Mouse (Mus musculus) midbrain, embryonic 10.5 days (tissue): ENCODE results near the gene Slc25a22. TPM values are rescaled to one million over a fixed set of nuclear protein-coding genes. Genes with fewer than 3 reads are reported as not detected.

Source experiments
- DNase-seq: peaks from one replicate; pipeline ENCODE4 v3.0.0-alpha.2; 2017; ENCODE audit warnings: low spot score
- H3K27ac ChIP-seq: fragments of 300-500 bp; sonication (generic); replicated peaks from 2 replicates; pipeline ENCODE4 v1.5.1; 2016; ENCODE audit warnings: mild to moderate bottlenecking
- H3K27me3 ChIP-seq: fragments of 300-500 bp; sonication (generic); 2 replicates; pipeline ENCODE4 v1.6.1; 2016; ENCODE audit warnings: low read depth, mild to moderate bottlenecking; ENCODE audit not compliant: poor library complexity, severe bottlenecking
- H3K36me3 ChIP-seq: fragments of 300-500 bp; sonication (generic); 2 replicates; pipeline ENCODE4 v1.6.1; 2016; ENCODE audit warnings: mild to moderate bottlenecking, moderate library complexity
- H3K4me1 ChIP-seq: fragments of 300-500 bp; sonication (generic); 2 replicates; pipeline ENCODE4 v1.6.1; 2016
- H3K4me3 ChIP-seq: fragments of 300-500 bp; sonication (generic); 2 replicates; pipeline ENCODE4 v1.5.1; 2016; ENCODE audit warnings: mild to moderate bottlenecking, moderate library complexity
- H3K9me3 ChIP-seq: fragments of 300-500 bp; sonication (generic); replicated peaks from 2 replicates; pipeline ENCODE4 v1.6.1; 2016; ENCODE audit warnings: mild to moderate bottlenecking
- WGBS: fragments of 180-500 bp; shearing (Covaris S2); methylation state at CpG from one replicate; pipeline ENCODE4 v1.1.7; 2016; 5-methylcytosine and 5-hydroxymethylcytosine counted together
- polyA plus RNA-seq: library from polyadenylated mRNA; unstranded; fragments of >200 nt; fragmentation: Nextera tagmentation; extraction: Ambion mirVana; gene quantifications from 2 replicates; pipeline ENCODE4 v1.2.1, GENCODE M21; 2016

Gene Slc25a22
- polyA plus RNA-seq, 1 experiment from 2014 or later: 43.7 TPM

- no peaks in the 10 kb centered on the region for H3K9me3 ChIP-seq
- peak overlapping the region; percentile 55 for H3K4me3 ChIP-seq
- peak overlapping the region; percentile 68; the same call in 1 of the 2 replicates for H3K27ac ChIP-seq
- peaks cover 37% of the 10 kb centered on the region for H3K36me3 ChIP-seq
- peaks cover 45% of the 10 kb centered on the region for H3K4me1 ChIP-seq
- DNase-seq: no peak
- WGBS: 55% methylated on average over 5 of the region's 5 CpGs
- peaks cover 15% of the 10 kb centered on the region; the same call in 1 of the 2 replicates for H3K27me3 ChIP-seq
These were observed 9.0 kb downstream of the Slc25a22 start for GRCm38 (mm10) chr7:141428701-141429100.

- WGBS: 85% methylated on average over 12 of the region's 12 CpGs
These were observed 10.6 kb downstream of the Slc25a22 start for GRCm38 (mm10) chr7:141426948-141427730.

GRCm38 (mm10) chr7:141423811-141424210, 13.9 kb downstream of the Slc25a22 start:
- 74% methylated on average over 4 of the region's 4 CpGs for WGBS

More at GRCm38 (mm10) chr7:141426948-141427730, 10.6 kb downstream of the Slc25a22 start:
- DNase-seq: no peak
- Histone ChIP-seq H3K4me3 (no peak overlapping the region), H3K4me1 (peaks cover 30% of the 10 kb centered on the region), H3K36me3 (peaks cover 22% of the 10 kb centered on the region), H3K9me3 (no peaks in the 10 kb centered on the region), H3K27ac (no peak overlapping the region), H3K27me3 (peaks cover 15% of the 10 kb centered on the region; the same call in 1 of the 2 replicates)

DNA sequence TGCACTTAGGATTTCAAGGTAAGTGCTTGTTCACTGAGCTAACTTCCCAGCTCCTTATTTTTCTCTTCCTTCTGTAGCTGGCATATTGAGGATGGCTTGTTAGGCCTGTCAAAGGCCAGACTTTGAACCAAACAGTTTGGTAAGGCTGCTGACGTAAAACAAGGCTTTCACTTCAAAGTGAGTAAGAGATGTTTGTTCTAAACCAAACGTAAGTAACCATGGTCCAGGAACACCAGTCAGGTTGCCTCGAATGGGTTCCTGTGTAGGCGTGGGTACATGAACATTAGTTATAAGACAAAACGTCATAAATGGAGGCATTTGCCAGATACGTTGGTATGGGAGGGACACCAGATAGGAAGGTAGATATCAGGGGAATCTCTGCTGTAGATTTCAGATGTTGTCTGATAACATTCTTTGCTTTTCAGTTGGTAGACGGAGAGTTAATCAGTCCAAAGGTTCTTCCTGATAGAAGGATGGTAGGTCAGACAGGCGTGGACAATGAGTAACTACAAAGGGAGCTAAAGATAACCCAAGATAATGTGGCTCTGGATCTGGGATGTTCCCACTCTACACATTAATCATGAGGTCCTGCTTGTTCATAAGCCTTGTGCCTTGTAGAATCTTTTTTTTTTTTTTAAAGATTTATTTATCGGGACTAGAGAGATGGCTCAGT, 17.5 kb downstream of the Slc25a22 start:
- Histone ChIP-seq H3K27me3 (no peaks in the 10 kb centered on the region), H3K27ac (no peak overlapping the region), H3K4me3 (no peak overlapping the region), H3K36me3 (no peaks in the 10 kb centered on the region), H3K9me3 (no peaks in the 10 kb centered on the region), H3K4me1 (no peaks in the 10 kb centered on the region)
- WGBS: 91% methylated on average over 9 of the region's 9 CpGs
- DNase-seq: no peak

More at GRCm38 (mm10) chr7:141423811-141424210, 13.9 kb downstream of the Slc25a22 start:
- DNase-seq: no peak
- Histone ChIP-seq H3K4me3 (no peak overlapping the region), H3K36me3 (no peaks in the 10 kb centered on the region), H3K4me1 (peaks cover 6% of the 10 kb centered on the region), H3K27me3 (peaks cover 15% of the 10 kb centered on the region; the same call in 1 of the 2 replicates), H3K27ac (no peak overlapping the region), H3K9me3 (no peaks in the 10 kb centered on the region)

GRCm38 (mm10) chr7:141418970-141419369, 18.7 kb downstream of the Slc25a22 start:
- Histone ChIP-seq H3K4me1 (peaks cover 10% of the 10 kb centered on the region), H3K9me3 (no peaks in the 10 kb centered on the region), H3K27ac (no peak overlapping the region), H3K4me3 (no peak overlapping the region), H3K36me3 (no peaks in the 10 kb centered on the region), H3K27me3 (no peaks in the 10 kb centered on the region)
- no peak for DNase-seq
- WGBS: 79% methylated on average over 7 of the region's 7 CpGs

- no peaks in the 10 kb centered on the region for H3K36me3 ChIP-seq
- 71% methylated on average over 8 of the region's 8 CpGs for WGBS
- peaks cover 18% of the 10 kb centered on the region for H3K4me1 ChIP-seq
- H3K27me3 ChIP-seq: no peaks in the 10 kb centered on the region
- H3K4me3 ChIP-seq: no peak overlapping the region
- no peaks in the 10 kb centered on the region for H3K9me3 ChIP-seq
- H3K27ac ChIP-seq: no peak overlapping the region
- no peak for DNase-seq
These were observed 19.7 kb downstream of the Slc25a22 start for GRCm38 (mm10) chr7:141417731-141418681.

GRCm38 (mm10) chr7:141416144-141416841, 21.4 kb downstream of the Slc25a22 start:
- H3K27ac ChIP-seq: no peak overlapping the region
- no peak for DNase-seq
- H3K4me1 ChIP-seq: peaks cover 21% of the 10 kb centered on the region
- no peaks in the 10 kb centered on the region for H3K27me3 ChIP-seq
- H3K9me3 ChIP-seq: no peaks in the 10 kb centered on the region
- H3K4me3 ChIP-seq: no peak overlapping the region
- 84% methylated on average over 6 of the region's 6 CpGs for WGBS
- no peaks in the 10 kb centered on the region for H3K36me3 ChIP-seq

GRCm38 (mm10) chr7:141413809-141414584, 23.7 kb downstream of the Slc25a22 start, which contains the start of gene Gatd1:
Gatd1 (minus strand) TSS chr7:141414136.
- Histone ChIP-seq H3K4me1 (peaks cover 24% of the 10 kb centered on the region), H3K9me3 (no peaks in the 10 kb centered on the region), H3K27me3 (no peaks in the 10 kb centered on the region), H3K27ac (peak within 1 kb of the TSS; percentile 91), H3K36me3 (peaks cover 20% of the 10 kb centered on the region), H3K4me3 (peak within 1 kb of the TSS; percentile 81)
- peak; percentile 100 for DNase-seq
- under 1% methylated on average over 56 of the region's 56 CpGs for WGBS

DNA sequence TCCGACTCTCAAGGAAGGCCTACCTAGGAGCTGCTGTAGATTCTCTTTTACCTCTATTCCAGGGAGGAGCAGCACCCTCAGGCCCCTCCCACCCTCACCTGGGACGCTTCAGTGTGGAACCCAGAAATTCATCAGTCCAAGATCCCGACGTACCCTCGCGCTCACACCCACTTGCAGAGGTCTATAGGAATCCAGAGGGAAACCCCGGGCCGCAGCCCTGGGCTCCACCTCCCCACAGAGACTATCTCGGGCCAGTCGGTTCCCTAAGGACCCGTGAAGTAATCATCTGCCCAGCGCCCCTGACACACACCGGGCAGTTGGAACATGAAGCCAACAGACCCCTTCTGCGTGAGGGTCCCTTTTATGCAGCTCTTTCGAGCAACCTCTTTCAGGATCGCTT, 24.4 kb downstream of the Slc25a22 start:
- peaks cover 27% of the 10 kb centered on the region for H3K36me3 ChIP-seq
- no peaks in the 10 kb centered on the region for H3K9me3 ChIP-seq
- no peaks in the 10 kb centered on the region for H3K27me3 ChIP-seq
- WGBS: 3% methylated on average over 16 of the region's 16 CpGs
- peaks cover 26% of the 10 kb centered on the region for H3K4me1 ChIP-seq
- DNase-seq: peak; percentile 26
- H3K4me3 ChIP-seq: peak overlapping the region; percentile 81
- H3K27ac ChIP-seq: peak overlapping the region; percentile 91

DNA sequence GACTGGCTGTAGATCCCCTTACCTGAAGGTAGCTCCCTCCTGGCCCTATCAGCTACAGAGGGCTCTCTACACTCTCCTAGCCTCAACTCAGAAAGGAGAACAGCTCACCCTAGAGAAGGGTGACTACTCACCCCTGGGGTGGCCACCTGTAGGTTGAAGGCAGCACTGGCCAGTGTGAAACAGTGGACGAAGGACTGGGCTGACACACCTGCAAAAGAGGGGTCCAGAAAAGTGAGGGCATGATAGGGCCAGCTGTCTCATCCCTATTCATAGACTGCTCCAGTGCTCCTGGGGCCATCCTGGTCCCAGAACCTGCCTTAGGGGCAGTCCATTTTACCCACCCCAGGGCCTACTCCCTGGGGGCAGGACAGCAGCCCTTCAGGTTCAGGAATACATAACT, 26.0 kb downstream of the Slc25a22 start:
- no peak for DNase-seq
- no peak overlapping the region for H3K4me3 ChIP-seq
- no peaks in the 10 kb centered on the region for H3K27me3 ChIP-seq
- no peak overlapping the region for H3K27ac ChIP-seq
- H3K4me1 ChIP-seq: peaks cover 26% of the 10 kb centered on the region
- H3K36me3 ChIP-seq: peaks cover 38% of the 10 kb centered on the region
- WGBS: 90% methylated on average over 1 of the region's 1 CpGs
- no peaks in the 10 kb centered on the region for H3K9me3 ChIP-seq

- 93% methylated on average over 8 of the region's 8 CpGs for WGBS
- Histone ChIP-seq H3K4me1 (peaks cover 26% of the 10 kb centered on the region), H3K36me3 (peaks cover 38% of the 10 kb centered on the region)
These were observed 27.1 kb downstream of the Slc25a22 start for GRCm38 (mm10) chr7:141410631-141411030.

More at GRCm38 (mm10) chr7:141410631-141411030, 27.1 kb downstream of the Slc25a22 start:
- DNase-seq: no peak
- Histone ChIP-seq H3K27me3 (no peaks in the 10 kb centered on the region), H3K27ac (no peak overlapping the region), H3K4me3 (no peak overlapping the region), H3K9me3 (no peaks in the 10 kb centered on the region)
